Mouse (Mus musculus) neutrophil, adult 83 days (primary cell): ENCODE data around the gene Tmem86b. TPM values are rescaled to one million over a fixed set of nuclear protein-coding genes. Genes with fewer than 3 reads are reported as not detected.

ENCODE experiments used
- total RNA-seq, 2 experiments: library from RNA; stranded (reverse); gene quantifications; one replicate each; pipeline ENCODE4 v1.2.4; 2023

Gene Tmem86b
- 10 to 100 TPM; 22.9 to 23.5 TPM for total RNA-seq

DNA sequence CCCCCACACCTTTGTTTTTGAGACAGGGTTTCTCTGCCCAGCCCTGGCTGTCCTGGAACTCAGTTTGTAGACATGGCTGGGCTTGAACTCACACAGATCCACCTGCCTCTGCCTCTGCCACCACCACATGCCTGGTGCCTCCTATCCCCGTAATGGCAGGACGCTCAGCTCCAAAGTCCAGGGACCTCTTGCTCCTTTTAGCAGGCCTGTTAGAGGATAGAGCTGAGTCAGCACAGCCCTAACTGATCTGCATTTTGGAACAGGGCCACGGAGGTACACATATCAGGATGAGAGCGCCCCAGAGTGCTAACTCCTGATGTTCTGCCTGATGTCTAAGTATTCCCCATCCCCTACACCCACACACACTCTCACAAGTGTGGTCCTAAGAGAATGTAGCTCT is at the start of gene Tmem86b:
Tmem86b (minus strand) TSS at position 392 of the 400 bp plus-strand sequence.

GRCm38 (mm10) chr7:4658912-4659551 is 27.8 kb upstream of the Tmem86b start, which contains the start of gene Ppp6r1:
Gene Ppp6r1 (minus strand): TSS chr7:4659019.

DNA sequence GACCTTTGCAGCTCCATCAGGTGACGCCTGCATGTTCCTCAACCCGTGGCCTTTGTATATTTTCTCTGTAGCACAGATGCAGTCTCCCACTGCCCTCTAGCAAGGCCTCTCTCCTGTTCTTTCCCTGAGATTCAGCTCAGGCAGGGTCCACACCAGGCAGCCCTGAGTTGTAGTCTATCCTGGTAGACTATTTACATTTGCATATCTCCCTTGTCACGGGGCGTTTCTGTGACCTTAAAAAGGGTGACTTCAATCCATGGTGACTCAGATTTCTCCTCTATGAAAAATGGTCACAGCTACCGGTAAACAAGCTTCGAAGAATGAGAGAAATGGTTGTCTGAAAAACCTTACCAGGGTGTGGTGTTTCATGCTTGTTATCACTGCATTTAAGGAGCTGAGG is 27.3 kb downstream of the Tmem86b start, which contains the start of gene Ptprh:
Ptprh (minus strand) TSS at position 169 of the 400 bp plus-strand sequence.

Other genes with a start within 250 kb of the Tmem86b start
- gene Gp6, start 233.7 kb downstream of the Tmem86b start, total RNA-seq, result under 1 TPM; 0.24 to 0.93 TPM
- 1 to 10 TPM; 2.5 to 3.1 TPM for gene Rdh13, start 185.8 kb downstream of the Tmem86b start, total RNA-seq
- gene Eps8l1, start 170.7 kb downstream of the Tmem86b start, total RNA-seq, result 1 to 10 TPM; 7.4 to 8.0 TPM
- 100 to 1,000 TPM; 168 to 202 TPM for gene Ppp1r12c, start 129.7 kb downstream of the Tmem86b start, total RNA-seq
- gene Tnnt1, start 115.0 kb downstream of the Tmem86b start, total RNA-seq, result 10 to 100 TPM in 1 of 2 experiments, 1 to 10 TPM in 1; 9.0 to 15.0 TPM
- 1 to 10 TPM in 1 of 2 experiments, under 1 TPM in 1; 0.39 to 1.7 TPM for gene Tnni3, start 107.2 kb downstream of the Tmem86b start, total RNA-seq
- gene Dnaaf3, start 99.0 kb downstream of the Tmem86b start, total RNA-seq, result under 1 TPM; 0.50 to 0.77 TPM
- gene Syt5, start 83.9 kb downstream of the Tmem86b start, total RNA-seq, result not detected
- gene Ptprh, start 27.4 kb downstream of the Tmem86b start, total RNA-seq, result not detected
- 100 to 1,000 TPM; 149 to 155 TPM for gene Ppp6r1, start 27.6 kb upstream of the Tmem86b start, total RNA-seq
- 10 to 100 TPM; 15.7 to 22.2 TPM for gene Hspbp1, start 53.6 kb upstream of the Tmem86b start, total RNA-seq
- gene Brsk1, start 59.2 kb upstream of the Tmem86b start, total RNA-seq, result under 1 TPM in 1 of 2 experiments, not detected in 1; 0.28 TPM
- gene Tmem150b, start 93.8 kb upstream of the Tmem86b start, total RNA-seq, result 10 to 100 TPM; 20.0 to 21.3 TPM
- 100 to 1,000 TPM; 113 TPM for gene Kmt5c, start 108.7 kb upstream of the Tmem86b start, total RNA-seq
- gene Cox6b2, start 121.7 kb upstream of the Tmem86b start, total RNA-seq, result 10 to 100 TPM; 36.5 to 36.7 TPM
- gene Fam71e2, start 139.9 kb upstream of the Tmem86b start, total RNA-seq, result not detected
- not detected for gene Il11, start 151.4 kb upstream of the Tmem86b start, total RNA-seq
- not detected for gene Tmem190, start 151.5 kb upstream of the Tmem86b start, total RNA-seq
- gene Tmem238, start 158.2 kb upstream of the Tmem86b start, total RNA-seq, result 1 to 10 TPM; 2.1 to 2.4 TPM
- 1,000 to 10,000 TPM in 1 of 2 experiments, 100 to 1,000 TPM in 1; 932 to 1,065 TPM for gene Rpl28, start 161.5 kb upstream of the Tmem86b start, total RNA-seq
- 100 to 1,000 TPM; 229 to 230 TPM for gene Ube2s, start 181.2 kb upstream of the Tmem86b start, total RNA-seq
- gene Shisa7, start 213.3 kb upstream of the Tmem86b start, total RNA-seq, result not detected
- gene Isoc2b, start 238.8 kb upstream of the Tmem86b start, total RNA-seq, result 1 to 10 TPM; 4.5 to 7.4 TPM
- gene Isoc2a, start 245.7 kb upstream of the Tmem86b start, total RNA-seq, result 1 to 10 TPM; 5.8 to 7.4 TPM